Mouse (Mus musculus) neural tube, embryonic 10.5 days (tissue): Measurements from ENCODE around the gene Urod.
A peak's percentile ranks its signal among the peaks of the same experiment; 100 is the strongest.

ENCODE experiments used
- DNase-seq: peaks from one replicate; pipeline ENCODE4 v3.0.0-alpha.2; 2017; ENCODE audit warnings: low spot score; ENCODE audit errors: extremely low spot score

The Urod gene

DNA sequence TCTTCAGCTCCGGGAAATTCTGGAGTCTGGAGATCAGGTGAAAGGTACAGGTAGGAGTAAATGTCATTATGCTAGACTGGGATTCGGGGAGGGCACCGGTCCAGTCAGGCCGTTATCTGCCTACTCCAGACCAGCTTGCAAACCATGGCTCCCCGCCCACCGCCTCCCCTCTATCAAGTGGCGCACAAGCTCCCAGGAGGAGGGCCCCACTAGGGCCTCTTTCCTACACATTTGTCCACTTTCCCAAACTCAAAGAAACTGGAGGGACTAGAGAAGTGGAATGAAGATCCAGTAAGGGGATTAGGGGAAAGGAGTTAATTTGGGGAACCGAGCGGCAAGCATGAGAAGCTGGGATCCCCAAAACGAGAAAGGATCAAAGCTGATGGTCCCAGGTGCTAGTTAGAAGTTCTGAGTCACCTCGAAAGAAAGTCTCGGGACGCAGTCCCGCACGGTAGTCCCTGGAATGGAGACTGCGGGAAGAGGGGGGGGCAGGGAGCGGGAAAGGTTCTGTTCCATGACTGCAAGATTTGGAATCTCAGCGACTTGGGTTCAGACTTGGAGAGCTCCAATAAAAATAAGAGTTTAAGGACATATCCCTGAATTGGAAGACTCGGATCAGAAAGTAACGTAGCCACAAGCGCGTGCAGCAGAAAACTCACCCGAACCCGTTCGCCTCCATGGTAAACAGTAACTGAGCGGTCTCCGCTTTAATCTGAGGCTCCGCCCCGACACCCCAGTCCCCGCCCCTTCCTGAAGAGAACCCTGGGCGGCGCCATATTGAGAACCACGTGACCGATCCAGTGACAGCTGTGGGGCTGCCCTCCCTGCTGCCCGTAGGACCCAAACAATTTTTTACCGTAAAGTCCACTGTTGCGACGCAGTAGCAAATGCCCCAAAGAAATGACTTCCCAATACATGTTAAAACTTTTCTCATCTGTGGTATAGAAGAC lies at the start of gene Urod:
TSS of gene Urod (minus strand) at position 742 of the 950 bp plus-strand sequence.
- peak; percentile 93 for DNase-seq

DNA sequence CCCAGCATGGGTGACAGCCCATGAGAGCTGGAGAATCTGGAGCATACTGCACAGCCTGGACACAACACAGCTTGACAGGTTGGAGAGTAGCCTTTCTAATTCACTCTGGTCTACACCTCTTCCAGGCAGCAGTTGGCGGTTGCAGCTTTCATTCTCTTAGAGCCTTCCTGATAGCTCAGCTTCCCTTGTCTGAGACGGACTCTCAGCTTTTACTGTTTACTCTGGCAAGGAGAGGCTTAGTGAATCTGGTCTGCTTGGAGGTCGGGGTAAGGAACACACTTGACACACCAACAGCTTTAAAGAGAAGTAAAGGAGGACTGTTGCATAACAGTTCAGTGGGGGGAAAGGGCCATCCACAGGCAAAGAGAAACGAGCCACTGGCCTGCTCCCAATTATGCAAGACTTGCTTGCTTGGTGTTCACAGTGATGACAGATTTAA lies 47.1 kb upstream of the Urod start:
- no peak for DNase-seq

DNA sequence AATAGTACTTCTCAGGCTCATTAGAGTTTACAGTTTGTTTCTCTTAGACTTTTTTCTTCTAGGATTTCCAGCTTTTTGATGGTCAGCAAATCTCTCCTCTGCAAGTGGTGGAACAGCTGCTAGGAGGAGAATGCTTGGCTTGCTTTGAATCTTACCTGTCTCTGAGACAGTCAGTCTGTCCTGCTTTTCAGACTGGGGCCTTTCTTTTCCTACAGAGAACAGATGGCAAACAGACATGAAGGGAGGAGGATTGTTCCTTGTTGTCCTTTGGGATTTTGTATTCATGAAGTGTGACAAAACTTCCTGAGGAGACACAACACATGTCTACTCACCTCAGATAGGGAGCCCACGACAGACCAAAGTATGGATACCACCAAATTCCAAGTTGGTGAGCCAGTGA lies 46.6 kb upstream of the Urod start:
- DNase-seq, result no peak

DNA sequence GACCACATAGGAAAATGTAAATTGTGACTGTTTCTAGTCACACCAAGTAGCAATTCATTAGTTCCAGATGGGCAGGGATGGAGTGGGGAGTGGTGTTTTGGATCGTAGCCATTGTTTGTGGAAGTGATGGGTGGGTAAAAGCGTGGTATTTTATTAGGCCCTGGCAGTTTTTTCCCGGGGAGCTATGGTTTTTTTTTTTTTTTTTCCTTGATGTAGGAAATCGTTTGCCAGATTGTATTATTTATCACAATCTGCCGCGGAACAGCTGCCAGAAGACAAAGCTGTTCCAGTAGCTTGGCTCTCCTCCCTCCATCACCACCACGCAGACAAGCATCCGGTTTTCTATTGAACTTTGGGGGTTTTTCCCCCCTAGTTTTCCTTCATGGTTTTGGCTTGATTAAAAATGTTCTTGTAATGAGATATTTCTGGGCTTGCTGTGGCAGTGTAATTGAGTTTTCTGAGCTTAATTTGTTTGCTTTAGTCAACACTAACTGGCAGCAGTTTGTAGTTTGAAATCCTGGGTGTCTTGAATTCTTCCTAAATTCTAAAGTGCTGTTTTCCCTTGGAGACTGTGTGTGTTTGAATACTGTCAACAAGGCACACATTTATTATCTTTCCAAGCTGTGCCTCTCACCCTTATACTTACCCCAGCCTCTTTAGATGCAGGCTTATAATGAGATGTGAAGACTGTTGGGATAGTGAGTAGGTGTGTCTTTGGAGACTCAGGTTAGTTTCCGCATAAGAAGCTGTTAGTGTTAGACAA lies 45.9 kb upstream of the Urod start:
- no peak for DNase-seq

DNA sequence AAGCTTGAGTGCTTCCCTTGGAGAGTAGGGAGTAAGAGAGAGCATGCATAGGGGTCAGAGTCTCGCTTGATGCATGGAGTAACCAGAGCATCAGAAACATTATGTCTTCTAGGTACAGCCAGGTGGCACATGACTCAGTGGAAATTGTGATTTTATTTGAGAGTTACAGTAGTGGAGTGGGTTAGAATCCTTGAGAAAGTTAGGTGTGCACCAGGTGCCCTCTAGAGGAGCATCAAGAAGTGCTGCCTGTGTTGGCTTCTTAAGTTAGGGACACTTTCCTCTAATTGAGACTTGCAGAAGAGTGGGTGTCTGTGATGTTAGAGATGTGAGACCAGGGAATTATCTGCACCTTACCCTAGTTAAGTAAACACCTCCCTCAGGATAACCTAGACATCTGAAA lies 36.9 kb upstream of the Urod start:
- no peak for DNase-seq

DNA sequence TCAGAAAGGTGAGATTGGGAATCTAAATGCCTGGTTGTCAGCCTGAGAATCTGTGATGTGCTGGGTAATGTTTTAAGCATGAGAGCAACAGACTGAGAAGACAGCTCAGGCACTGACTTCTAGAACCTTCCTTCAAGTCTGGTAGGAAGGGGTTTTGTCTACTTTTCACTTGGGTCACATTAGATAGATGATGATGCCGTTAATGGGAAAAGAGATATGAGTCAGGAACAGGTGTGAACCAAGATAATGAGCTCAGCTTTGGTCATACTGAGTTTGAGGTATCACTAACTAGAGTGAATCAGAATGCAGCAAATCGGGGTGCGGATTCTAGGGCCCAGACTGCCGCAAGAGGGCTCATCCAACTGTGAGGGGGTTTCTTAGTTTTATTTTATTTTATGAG lies 29.3 kb upstream of the Urod start:
- DNase-seq, result no peak

DNA sequence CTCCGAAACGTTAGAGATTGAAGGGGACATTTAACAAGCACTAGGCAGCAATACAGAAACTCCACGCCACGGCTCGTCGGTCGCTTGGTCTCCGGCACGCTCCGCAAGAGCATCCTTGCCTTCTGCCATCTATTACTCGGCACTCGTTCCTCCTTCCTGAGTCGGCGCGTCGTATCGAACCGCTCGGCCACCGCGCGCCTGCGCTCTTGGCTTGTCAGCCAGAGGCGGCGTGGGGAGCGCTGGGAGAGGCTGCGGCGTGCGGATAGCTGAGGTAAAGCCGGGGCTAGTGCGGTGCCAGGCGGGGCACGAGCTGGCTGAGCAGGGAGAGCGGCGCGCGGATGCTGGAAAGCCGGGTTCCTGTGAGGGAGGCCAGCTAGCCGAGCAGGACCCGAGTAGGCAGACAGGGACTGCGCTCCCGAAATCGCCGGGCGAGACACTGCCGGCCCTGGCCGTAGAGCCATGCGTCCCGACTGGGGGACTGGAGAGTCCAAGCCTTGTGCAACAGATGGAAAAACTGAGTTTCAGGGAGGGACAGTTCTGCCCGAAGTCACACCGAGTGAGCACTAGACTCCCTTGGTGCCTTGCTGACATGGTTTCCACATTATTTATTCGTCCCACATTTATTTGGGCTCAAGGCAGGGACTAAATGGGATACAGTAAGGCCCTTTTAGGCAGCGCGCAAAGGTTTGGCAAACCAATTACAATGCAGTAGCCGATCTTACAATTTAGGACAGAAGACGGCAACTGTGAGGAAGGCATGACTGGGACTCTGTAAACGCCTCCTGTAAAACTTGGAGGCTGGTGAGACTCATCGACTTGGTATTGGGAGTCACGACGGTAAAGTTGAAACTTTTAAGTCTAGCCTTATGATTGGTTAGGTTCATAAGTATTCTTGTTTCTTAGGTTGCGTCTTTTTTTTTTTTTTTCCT lies 25.3 kb upstream of the Urod start, which contains the start of gene Eif2b3:
TSS of gene Eif2b3 (plus strand) at position 197 of the 929 bp plus-strand sequence.
- peak; percentile 91 for DNase-seq

DNA sequence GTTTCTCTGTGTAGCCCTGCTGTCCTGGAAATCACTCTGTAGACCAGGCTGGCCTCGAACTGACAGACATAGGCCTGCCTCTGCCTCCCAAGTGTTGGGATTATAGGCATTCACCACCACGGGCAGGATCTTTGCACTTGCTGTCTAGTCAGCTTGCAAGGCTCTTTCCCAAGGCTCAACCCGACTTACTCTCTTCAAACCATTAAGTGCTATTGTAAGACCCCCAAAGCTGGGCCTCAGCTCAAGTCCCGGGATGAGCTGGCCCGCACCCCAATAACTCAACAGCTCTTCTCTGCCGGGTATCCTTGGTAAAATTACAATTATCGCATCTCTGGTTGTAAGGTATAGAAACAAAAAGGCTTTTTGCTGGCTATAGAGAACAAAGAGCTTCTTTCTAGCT lies 24.1 kb upstream of the Urod start:
- no peak for DNase-seq

DNA sequence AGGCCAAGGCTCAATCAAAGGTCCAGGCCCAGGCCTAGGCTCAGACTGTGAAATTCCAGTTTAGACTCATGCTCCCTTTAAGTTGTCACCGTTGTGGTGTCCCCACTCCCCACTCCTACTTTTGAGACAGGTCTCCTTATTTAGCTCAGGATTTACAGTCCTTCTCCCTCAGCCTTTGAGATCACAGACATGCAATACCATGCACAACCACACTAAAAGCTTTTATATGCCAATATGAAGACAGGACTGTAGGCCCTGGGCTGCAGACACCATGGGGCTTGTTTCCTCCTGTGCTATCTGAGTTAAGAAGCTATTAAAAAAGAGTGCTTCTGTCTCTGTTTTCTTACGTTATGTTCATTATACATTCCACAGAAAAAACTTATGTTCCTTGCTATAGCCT lies 23.5 kb upstream of the Urod start:
- DNase-seq, result no peak

DNA sequence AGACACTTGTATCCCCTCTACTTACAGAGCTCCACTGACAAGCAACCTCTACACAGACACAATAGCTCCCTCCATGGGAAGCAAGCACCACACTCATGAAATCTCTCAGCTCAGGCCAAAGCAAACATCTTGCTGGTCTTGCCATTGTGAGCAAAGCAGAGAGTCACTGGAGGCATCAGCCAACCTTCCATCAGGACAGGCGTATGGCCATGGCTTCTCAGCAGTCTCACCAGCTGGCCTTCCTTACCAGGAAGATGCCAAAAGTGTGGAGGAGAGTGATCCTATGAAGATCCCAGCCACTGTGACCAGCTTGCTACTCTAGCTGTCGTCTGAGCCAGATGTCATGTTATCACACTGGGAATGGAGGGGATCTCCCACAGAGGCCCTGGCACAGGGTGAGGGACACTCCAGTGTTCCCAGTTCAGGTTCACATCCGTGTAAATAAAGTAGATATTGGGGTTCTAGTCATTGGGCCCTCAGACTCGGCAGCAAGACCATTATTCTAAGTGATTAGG lies 20.7 kb upstream of the Urod start:
- no peak for DNase-seq

DNA sequence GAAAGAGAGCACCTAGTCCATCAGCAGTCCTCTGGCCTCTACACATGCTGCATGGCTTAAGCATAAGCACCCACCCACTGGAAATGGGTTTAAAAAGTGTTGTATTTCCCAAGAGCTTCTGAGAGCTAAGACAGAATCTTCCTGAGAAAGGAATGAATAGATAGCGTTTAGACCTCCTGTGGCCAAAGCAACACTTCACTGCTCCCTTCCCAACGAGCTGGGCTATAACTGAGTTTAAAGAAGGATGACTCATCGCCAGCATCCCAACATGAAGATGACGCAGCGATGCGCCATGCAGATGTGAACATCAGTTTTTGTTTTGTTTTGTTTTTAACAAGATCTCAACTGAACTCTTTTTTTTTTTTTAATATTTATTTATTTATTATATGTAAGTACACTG lies 19.4 kb upstream of the Urod start:
- no peak for DNase-seq

DNA sequence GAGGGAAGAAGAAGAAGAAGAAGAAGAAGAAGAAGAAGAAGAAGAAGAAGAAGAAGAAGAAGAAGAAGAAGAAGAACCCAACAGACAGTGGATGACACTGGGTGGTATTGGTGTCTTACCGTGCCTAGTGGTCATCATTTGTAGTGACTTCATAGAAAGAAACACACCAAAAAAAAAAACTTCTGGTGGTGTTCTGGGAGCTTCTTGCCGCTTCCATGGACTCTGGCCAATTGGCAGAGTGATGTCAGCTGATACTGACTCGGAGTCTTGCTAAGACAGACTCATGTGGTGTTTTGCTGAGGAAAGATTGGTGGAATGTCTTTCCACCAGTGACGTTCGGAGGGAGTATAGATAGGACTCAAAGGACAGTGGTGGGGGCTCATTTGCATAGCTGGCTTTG lies 16.0 kb upstream of the Urod start:
- no peak for DNase-seq

DNA sequence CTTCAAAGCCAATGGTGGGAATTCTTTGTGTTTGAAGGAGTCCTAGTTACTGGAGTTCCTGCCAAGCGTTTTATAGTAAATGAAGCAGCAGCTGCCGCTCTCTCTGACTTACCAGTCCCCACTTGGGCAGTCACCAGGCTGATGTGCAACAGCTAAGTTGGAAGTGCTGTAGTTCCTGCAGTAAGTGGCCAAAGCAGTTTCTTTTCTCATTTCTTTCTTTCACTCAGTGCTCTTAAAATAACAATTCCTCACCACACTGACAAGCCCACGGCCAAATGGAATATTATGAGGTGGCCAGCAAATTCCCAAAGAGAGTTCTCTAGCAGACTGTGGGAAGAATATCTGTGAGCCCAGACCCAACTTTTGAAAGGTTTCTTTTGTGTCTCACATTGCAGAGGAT lies 12.8 kb upstream of the Urod start:
- no peak for DNase-seq

DNA sequence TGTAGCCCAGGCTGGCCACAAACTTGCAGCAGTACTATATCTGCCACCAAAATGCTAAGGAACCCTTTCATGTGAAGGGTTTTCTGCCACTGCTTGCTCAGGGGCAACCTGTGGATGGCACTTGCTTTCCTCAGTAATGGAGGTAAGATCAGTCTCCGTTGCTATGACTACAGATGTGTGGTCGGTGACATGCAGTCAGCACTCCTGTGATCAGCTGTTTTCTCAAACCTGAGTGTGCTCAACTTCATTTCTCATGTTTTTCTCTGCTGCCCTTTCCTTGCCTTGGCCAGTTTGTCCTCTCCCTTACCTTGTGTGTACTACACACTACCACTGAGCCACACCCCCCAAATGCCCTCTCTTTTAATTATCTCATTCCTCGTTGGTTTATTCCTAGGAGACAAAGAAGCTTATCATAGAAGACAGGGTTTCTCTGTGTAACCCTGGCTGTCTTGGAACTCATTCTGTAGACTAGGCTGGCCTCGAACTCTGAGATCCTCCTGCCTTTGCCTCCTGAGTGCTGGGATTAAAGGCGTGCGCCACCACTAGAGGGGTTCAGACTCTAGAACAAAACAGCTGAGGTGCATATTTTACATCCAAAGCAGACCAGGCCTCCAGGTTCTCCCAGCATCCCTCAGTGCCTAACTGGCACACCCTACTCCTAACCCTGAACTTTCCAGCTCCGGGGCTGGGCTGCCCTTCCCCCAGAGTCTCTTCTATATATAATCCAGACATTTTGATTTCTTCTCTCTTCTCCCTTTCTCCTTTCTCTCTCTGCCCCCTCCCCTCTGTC lies 11.6 kb upstream of the Urod start:
- no peak for DNase-seq

DNA sequence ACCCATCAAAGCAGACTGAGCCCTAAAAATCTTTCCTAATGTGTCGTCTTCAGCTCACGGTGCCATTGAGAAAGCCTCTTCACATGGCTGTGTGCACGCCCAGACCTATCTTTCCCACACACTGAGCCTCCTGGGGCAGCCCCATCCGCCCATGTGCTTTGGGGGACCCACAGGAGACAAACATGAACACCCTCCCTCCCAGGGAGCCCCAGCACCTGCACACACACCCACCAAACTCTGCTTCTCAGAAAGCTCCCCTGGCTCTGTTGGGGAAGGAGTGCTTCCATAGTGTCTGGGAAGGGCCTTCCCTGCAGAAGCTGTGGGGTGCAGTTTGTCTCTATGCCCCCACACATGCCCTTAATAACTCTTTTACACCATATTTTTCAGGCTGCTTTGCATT lies 10.4 kb upstream of the Urod start:
- no peak for DNase-seq

DNA sequence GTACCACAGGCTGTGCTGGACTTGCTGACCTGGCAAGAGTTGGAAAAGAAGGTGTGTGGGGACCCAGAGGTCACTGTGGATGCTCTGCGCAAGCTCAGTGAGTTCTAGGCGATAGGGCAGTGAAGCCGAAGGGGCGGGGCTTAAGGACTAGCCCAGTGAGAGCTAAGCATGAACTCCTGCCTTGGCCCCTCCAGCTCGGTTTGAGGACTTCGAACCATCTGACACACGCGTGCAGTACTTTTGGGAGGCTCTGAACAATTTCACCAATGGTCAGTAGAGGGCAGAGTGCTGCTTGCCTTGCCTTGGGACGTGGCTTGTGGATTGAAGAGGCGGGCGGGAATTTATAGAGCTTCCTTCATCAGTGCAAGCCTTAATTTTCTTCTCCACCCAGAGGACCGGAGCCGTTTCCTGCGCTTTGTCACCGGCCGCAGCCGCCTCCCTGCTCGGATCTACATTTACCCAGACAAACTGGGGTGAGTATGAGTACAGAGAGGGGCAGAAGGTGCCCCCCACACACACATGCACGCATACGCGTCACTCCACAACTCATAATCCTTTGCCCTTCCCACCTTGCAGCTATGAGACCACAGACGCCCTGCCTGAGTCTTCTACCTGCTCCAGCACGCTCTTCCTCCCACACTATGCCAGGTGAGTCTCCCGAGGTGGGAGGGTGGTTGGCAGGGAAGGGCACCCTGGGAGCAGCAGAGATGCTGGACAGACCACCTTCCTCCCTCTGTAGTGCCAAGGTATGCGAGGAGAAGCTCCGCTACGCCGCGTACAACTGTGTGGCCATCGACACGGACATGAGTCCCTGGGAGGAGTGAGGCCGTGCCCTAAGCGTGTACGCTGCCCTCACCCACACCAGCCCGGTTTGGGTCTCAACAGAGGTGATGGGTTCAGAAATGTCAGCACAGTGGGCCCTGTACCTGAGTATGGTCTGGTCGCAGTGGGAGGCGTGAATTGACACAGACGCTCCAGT lies 8.6 kb upstream of the Urod start:
- peak; percentile 59 for DNase-seq

DNA sequence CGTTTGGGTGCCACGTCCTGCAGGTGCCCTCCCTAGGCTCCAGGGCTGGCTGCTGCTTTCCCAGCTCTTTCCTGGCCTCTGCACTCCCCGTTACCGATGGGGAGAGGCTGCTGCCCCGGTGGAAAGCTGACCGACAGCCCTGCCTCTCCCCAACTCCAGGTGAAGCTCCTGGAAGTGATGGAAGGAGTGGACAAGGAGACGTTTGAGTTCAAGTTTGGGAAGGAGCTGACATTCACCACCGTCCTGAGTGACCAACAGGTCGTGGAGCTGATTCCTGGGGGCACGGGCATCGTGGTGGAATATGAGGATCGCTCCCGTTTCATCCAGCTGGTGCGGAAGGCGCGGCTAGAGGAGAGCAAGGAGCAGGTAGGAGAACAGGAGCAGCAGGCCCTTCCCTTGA lies 7.7 kb upstream of the Urod start:
- no peak for DNase-seq

DNA sequence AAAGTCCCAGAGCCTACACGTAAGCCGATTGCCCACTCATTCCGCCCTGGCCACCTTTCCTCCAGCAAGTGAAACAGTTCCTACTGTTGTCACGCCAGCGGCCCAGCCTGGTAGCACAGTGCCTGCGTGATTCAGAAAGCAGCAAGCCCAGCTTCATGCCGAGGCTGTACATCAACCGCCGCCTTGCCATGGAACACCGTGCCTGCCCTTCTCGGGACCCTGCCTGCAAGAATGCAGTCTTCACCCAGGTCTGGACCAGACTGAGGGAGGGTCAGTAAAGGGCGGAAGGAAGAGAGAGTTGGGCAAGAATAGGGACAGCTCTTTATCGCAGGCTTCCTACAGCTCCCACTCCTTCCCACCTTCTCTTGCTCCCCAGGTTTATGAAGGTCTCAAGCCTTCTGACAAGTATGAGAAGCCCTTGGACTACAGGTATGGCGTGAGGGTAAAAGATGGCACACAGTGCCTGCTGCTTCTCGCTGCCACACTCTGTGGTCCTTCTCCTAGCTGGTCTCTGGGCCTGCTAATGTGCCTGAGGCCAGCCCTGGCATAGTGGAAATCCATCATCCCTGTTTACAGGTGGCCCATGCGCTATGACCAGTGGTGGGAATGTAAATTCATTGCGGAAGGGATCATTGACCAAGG lies 5.4 kb upstream of the Urod start:
- no peak for DNase-seq

DNA sequence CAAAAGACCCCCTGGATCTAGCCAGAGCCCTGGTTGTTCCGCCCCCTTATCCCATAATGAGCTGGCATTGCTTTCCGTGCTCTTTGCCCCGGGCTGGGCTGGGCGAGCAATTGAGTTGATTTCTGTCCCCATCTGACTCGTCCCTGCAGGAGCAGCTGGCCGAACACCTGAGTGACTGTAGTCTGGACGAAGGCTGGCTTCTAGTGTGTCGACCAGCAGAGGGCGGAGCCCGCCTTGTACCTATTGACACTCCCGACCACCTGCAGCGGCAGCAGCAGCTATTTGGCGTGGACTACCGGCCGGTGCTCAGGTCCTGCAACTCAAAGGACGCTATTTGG lies 1.6 kb upstream of the Urod start:
- peak; percentile 51 for DNase-seq
